Mouse (Mus musculus): ENCODE measurements around the gene Mat1a.
A peak's percentile ranks its signal among the peaks of the same experiment; 100 is the strongest.

Mat1a gene

DNA sequence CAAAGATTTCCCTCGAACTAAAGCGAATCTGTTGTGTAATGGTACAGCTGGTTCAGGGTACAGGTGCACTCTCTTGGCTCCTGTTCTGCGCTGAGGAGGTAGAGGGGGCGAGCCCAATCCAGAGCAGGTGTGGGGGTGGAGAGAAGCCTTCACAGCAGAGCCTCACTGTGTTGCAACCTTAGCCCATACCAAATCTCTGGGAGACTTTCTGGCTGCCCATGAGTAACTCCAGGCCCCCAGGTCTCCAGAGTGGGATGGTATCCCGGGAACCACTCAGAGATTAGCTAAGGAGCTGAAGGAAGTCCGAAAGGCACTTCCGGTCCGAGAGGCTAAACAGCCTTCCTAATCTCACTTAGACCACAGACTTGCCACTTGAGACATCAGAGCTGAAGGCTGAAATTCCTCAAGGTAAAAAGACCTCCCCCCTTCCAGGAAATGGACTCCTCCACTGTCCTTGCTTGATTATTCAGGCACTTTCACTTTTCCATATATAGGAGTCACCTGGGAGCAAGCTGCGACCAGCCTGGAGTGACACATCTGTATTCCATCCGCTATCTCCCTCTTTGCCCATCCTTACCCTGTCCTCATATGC, at the start of gene Mat1a:
Mat1a (plus strand) TSS at position 183 of the 592 bp plus-strand sequence.
- DNase-seq (ENCODE audit: low read depth) = no peak

DNA sequence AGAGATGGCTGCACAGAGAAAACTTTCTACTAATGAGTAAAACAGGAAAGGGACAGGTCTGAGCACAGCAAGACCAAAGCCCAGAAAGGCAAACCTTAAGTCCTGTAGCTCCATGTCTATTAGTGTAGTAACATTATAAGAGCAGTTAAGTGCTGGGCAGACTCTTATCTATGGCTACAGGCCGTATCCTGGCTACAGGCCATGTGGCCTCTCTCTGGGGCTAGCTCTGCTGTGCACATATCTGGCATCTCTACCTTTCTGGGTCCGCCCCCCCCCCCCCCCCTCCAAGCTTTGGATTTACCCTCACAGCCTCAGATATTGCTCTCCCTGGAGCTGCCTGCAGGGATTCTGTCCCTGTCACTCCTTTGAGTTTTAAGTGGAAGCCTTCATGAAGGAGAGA, 39.7 kb upstream of the Mat1a start:
- DNase-seq (ENCODE audit: low read depth) = no peak

DNA sequence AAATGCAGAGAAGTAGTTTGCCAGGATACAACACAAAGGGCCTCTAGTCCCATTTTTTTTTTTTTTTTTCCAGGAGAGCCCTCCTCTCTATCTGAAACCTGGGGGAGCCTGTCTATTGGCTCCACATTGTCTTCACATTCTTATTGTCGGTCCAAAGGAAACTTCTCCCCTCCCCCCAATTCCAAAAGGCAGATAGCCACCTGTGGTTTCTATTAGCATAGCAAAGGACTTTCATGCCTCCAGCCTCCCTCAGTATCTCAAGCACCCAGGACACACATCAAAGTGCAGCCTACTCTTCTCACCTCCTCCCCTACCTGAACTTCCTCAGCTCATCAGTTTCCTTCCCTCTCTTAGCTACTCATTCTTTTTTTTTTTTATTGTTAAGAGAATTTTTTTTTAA, 38.4 kb upstream of the Mat1a start:
- no peak for DNase-seq (ENCODE audit: low read depth)

DNA sequence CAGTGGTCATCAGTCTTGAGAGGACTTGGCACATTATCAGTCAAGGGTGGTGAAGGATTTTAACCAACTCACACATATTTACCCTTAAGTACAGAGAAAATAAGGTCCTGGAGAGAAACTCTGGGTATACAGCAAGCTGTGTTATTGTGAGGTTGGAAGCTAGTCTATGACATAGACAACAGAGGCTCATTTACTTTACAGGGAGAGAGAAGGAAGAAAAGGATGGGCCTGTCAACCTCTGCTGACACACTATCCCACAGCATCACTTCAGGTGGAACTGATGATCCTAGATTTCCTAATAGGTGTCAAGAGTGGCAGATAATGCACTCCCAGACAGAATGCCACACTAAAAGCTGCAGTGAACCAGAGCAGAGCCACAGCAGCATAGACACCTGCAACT, 35.7 kb upstream of the Mat1a start, which contains the start of gene Dydc2:
Dydc2 (minus strand) TSS at position 101 of the 400 bp plus-strand sequence.
- DNase-seq (ENCODE audit: low read depth) = no peak

DNA sequence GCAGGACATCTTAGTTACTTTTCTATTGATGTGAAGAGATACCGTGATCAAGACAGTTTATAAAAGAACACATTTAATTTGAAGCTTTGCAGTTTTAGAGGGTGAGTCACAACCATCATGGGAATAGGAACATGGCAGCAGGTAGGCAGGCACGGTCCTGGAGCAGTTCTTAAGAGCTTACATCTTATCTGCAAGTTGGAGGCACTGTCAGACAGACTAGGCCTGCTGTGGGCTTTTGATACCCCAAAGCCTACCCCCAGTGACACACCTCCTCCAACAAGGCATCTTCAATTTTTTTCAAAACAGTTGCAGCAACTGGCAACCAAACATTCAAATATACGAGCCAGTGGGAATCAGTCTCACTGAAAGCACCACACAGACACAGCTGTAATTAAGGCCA, 34.5 kb upstream of the Mat1a start:
- no peak for DNase-seq (ENCODE audit: low read depth)

DNA sequence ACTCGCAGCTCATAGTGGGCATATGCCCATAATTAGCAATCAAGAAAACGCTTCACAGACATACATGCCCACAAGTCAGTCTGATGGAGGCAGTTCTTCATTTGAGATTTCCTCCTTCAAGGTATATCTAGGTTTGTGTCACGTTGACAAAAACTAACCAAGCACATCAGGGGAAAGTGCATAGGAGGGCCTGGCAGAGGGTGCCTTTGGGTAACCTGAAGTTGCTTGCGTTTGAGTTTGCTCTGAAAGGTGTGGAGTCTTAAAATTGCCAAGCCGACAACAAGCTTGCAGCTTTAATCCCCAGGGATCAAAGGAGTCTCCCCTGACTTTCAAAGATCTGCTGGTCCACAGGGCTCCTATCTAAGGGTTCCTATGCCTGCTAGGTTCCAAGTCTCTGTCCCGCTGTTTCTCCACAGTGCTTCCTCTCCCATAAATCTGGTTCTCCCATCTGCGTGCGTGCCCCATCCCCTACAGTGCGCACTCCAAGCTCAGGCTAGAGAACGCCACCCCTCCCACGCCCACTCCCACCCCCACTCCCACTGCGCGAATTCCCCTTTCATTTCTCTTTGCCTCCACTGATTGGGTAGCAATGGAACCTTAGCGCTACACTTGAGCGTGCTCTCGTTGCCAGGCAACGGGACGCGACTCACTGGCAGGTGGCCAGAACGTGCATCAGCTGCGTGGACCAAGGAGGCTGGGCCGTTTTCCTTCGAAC, 32.4 kb upstream of the Mat1a start, which contains the start of gene Dydc1:
Dydc1 (plus strand) TSS at position 683 of the 715 bp plus-strand sequence.
- DNase-seq (ENCODE audit: low read depth) = peak; percentile 8

DNA sequence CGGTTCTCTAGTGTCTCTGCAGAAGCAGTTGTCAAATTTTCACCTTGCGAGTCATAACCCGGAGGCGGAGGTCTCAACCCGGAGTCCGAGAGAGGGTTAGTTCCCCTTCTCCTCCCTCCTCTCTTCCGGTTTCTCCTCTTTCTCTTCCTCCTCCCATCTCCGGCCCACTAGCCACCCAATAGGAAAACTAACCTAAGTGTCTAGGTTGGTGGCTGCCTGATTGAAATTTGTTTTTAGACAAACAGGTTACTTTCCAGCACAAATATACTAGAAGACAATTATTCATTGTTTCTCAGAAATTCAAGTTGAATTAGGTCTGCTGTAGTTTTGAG, 31.9 kb upstream of the Mat1a start:
- no peak for DNase-seq (ENCODE audit: low read depth)

DNA sequence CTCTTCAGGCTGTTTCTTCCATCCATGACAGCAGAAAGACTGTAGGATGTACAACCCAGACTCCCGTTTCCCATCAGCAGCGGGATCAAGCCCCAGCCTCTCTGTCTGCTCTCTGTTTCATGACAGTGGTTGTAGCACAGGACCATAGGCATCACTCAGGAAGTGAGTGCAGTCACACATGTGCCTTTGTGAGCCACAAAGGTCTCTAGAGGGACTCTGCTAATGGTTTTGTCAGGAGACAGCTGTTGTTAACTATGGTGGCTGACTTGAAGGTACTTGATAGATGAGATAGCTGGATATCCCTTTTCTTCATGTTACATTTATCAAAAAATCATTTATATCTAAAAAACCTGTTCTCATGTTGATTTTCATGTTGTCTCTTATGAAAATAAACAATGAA, 22.4 kb upstream of the Mat1a start:
- DNase-seq (ENCODE audit: low read depth) = no peak

DNA sequence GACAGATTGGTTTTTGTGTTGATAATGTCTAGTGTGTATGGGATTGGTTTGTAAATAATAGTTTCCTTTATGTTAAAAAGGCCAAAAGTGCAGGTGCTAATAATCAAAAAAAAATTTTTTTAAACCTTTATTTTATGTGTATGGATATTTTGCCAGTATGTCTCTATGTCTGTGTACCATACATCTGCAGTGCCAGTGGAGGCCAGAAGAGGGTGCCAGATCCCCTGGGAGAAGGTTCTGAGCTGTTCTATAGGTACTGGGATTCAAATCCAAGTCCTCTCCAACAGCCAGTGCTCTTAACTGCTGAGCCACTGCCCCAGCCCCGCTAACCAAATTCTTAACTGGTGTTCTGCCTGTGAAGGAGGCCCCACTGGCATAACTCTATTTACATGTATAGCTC, 17.3 kb upstream of the Mat1a start:
- peak; percentile 6 for DNase-seq (ENCODE audit: low read depth)

DNA sequence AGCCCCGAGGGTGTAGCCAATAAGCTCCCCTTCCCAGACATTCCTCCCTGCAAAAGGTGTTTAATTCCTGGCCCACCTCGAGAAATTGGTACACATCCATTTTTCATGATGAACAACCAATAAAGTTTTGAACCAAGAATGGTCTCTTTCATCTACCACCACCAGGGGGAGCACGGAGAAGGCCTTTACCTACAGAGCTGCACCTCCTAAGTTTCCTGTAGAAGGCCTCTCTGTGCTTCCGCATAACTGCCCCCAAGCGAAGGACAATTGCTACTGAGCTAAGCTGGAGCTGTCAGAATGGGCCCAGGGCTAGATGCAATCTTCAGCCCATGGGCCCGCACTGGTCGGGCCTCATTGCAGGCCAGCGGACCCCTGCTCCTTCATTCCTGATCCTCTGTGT, 14.1 kb upstream of the Mat1a start:
- peak; percentile 18 for DNase-seq (ENCODE audit: low read depth)

DNA sequence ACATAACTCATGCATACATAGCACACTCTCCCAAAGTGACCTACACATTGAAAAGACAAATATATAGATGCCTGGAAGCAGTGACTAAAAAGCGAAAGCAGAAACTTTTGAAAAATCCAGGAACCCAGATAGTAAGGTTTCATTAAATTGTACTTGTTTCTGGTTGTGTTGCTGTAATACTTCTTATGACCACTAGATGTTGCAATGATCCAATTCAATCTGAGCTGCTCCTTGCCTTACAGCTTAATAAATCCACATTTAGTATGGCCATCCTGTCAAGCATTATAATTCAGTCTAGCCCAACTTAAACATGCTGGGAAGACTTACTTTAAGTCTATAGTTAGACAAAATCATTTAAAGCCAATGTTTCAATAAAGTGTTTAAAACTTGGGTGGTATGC, 10.7 kb upstream of the Mat1a start:
- no peak for DNase-seq (ENCODE audit: low read depth)

DNA sequence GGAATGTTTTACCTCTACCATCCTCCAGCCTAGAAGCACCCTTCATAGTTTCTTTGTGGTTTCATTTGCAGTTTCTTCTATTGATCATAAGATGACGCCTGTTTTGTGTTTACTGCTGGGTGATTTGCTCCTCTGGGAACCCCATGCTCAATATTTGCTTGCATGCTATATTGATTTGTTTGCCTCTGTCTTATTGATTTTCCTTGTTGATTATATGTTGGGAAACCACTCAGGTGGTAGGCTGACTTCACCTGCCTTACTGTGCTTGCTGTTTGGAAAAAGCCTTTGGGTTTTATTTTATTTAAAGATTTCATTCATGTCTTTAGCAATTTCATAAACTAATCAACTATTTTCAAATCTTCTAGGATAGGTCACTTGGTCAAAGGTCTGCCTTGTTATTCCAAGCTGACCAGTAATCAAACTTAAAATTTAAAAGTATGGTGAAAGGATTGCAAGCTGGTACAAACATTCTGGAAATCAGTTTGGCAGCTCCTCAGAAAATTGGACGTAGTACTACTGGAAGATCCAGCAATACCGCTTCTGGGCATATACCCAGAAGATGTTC, 8.5 kb upstream of the Mat1a start:
- DNase-seq (ENCODE audit: low read depth) = no peak

DNA sequence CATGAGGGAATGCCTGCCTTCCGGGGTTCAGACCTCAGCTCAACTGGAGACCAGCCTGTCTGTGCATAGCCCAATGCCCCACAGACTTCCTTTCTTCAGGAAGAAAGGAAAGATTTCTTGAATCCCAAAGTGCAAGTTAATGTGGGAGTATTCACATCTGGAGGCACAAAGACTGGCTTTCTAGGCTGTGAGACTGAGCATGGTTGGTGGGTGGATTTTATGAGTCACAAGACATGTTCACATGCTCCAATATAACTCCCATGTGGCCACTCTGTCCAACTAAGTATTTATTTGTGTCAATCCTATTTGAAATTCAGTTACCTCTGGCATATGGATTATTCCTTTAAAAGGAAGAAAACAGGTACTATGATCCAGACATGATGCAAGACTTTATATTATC, 6.1 kb upstream of the Mat1a start:
- DNase-seq (ENCODE audit: low read depth) = no peak

DNA sequence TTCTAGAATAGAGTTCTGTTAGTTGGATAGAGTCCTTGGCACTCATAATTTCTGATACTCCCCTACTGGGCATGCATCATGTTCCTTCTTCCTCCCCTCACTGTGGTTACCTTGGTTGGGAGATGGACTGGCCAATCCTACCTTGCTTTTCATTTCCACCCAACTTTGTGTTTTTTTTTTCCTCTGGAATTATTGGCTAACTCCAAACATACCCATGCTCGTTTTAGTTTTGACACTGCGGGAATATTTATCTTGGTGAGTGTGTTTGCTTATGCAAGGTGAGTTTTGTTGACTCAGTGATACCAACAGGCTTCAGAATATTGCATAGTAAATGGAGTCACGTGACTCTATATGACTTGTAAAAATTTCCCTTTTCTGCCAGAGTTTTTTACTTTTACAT, 4.1 kb upstream of the Mat1a start:
- no peak for DNase-seq (ENCODE audit: low read depth)

DNA sequence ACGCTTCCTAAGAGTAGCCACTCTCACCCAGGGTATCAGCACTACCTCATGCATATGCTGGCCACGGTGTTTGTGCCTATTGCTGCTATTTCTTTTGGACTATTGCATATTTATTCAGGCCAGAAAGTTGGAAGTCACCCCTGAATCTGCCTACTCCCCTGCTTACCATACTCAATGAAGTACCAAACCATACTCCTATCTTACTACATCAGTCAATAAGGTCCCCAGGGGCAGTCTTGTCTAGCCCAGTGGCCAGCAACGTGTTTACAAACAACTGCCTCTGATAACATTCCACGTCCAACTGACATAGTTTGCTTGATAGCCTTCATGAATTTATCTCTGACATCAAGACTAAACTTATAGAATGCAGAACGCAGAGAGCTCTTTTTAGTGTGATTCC, 3.6 kb upstream of the Mat1a start:
- no peak for DNase-seq (ENCODE audit: low read depth)

DNA sequence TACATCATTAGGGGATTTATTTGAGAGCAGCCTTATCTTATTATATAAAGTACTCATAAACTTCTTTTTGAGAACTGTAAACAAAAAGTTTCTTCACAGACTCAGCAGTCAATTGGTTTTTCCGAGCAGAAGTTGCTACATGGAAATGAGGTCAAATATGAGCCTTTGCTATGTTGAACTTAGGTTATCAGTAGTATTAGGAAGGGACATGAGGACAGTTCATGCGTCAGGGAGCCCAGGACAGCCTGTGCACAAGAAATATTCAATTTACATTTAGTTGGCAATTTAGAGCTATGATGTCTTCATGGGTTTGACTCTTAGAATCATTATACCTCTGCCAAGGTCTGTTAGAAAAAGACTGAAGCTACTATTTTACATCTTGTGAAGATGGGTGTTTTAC, 2.6 kb upstream of the Mat1a start:
- no peak for DNase-seq (ENCODE audit: low read depth)

DNA sequence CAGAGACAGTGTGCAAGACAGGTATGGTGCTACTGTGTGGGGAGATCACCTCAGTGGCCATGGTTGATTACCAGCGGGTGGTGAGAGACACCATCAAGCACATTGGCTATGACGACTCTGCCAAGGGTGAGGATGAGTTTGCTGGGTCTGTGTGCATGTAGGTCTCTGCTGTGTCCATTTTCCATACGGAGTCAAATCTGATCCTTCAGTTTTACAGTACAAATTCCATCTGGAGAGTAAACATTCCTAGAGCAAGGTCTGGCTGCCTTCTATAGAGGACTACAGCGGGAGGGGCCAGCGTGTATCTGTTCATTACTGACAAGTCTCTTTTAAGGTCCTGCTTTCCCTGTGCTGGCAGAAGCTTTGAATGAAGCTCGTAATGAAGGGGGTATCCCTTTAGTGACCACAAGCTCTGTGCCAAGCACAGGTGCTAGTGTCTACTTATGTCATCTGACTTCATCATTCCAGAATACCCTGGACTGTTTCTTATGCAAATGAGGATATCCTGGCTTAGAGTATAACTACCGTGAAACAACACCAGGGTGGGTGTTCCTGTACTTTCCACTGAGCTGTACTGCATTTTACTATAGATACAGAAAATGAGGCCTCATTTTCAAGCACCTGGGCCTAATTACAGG, 6.3 kb downstream of the Mat1a start:
- no peak for DNase-seq (ENCODE audit: low read depth)

DNA sequence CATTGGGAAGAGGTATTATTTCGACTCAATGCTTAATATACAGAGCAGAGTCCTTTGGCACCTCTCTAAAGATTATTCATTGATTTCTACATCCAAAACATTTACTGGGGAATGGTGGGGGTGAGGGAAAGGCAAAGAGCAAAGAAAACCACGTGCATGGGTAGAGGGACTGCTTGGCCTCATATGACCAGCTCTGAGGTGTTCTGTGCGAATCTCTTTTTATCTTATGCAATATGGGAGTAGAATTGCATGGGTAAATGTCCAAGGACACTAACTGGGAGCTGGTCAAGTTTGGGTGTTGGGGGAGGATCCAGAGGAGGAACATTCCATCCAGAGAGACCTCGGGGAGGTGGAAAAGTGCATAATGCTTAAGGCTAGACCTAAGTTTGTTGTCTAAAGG, 8.1 kb downstream of the Mat1a start:
- no peak for DNase-seq (ENCODE audit: low read depth)

DNA sequence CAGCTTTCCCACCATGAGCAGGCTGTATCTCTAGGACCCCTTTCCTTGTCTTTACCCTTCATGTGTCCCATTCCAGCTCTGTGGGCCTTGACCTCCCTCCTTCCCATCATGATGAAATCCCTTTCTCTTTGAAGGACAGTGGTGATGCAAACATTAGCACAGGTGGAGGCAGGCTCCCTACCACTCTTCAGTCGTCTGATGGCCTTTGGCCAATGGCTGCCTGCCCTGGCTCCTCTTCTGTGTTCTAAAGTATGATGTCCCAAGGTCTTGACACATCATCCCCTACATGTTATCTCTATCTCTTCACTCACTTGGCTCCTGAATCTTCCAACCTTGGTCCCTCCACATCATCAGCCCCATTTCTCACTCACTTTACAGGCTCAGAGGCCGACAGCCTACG, 11.4 kb downstream of the Mat1a start:
- no peak for DNase-seq (ENCODE audit: low read depth)

DNA sequence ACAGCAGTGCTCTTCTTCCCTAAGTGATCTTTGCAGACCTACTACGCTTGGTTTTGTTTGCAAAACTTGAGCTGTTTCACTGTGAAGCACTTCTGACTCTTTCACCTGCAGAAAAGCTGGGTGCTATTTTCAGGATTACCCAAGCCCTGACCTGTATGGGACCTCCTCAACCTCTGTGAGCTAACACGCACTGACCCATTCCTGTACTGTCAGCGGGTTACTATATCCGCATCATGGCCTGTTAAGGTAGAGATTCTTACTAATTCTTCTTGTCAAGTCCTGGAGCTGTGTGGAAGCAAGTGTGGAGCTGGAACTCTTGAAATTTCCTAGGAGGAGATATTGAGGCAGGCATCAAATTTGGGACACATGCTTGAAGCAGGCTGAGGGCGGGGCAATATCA, 19.8 kb downstream of the Mat1a start:
- DNase-seq (ENCODE audit: low read depth) = no peak

DNA sequence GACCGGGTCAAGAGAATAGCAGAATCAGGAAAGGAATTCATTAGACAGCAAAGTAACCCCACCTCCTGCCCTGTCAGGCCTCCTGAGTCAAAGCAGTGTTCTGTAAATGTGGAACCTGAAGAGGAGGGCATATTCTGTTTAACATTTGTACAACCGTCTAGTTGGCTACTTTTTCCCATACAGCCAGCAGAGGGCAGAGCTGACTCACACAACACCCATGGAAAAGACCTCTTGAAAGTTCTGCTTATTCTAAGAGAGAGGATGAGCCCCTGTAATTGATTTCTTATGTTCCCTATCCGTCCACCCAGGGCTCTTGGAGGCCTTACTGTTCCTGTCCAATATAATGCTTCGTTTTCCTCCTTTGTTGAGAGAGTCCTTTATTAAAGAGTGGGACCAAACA, 23.2 kb downstream of the Mat1a start:
- peak; percentile 3 for DNase-seq (ENCODE audit: low read depth)

DNA sequence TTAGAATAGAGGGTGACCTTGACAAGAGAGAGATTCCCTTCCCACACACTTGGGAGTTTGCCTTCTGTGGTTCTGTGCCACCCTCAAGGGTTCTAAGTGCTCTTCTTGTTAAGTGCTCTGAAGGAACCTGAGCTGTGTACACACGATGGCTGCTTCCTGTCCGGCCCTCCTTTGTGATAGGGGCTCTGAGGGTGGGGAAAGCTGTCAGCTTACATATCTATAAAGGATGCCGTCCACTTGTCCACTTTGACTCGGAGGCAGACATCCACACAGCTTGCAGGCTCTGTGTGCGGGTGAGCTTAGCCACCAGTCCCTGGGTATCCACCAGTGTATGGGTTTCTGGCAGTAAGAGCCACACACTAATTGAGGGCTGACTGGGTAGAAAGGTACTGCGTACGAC, 26.7 kb downstream of the Mat1a start, which contains the start of gene Sftpa1:
Sftpa1 (plus strand) TSS at position 243 of the 400 bp plus-strand sequence.
- DNase-seq (ENCODE audit: low read depth) = no peak

DNA sequence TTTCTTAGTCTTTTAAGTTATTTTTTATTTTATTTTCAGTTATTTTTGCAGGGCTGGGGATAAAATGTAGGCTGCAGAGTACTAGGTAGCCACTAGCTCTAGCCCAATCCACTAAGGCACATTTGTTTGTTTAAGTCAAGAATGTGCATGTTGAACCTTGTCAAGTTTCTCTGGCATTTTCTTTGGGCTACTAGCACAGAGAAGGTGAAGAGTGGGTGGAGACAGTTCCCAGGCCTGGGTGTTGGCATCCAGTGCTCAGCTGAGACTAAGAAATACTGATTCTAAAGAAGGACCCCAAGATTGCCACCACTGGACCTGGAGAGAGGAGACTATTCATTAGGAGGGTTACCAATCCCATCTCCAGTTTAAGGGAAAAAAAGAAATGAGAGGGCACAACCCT, 32.2 kb downstream of the Mat1a start:
- no peak for DNase-seq (ENCODE audit: low read depth)

Measured in c-Kit-positive CD71-negative TER-119-negative erythroid progenitor cells, embryonic 14.5 days (primary cell).